Mouse (Mus musculus) ES-E14 (cell line): ENCODE measurements around the gene Irx6.

ENCODE experiments used
- CHD2 ChIP-seq: IDR thresholded peaks from 2 replicates; pipeline ENCODE4 v1.6.1; 2014; ENCODE audit warnings: mild to moderate bottlenecking, low read depth, low read length, inconsistent platforms
- HCFC1 ChIP-seq: IDR thresholded peaks from 2 replicates; pipeline ENCODE4 v1.6.1; 2012; ENCODE audit warnings: low read length, inconsistent platforms, borderline replicate concordance; ENCODE audit not compliant: insufficient read depth

- no peak for TF ChIP-seq CHD2
- no peak for TF ChIP-seq HCFC1
Measured at GRCm38 (mm10) chr8:92670656-92671195, 3.4 kb upstream of the Irx6 start.
